Mouse (Mus musculus) embryonic facial prominence, embryonic 14.5 days (tissue): ENCODE measurements around the gene Tas2r119. TPM values are rescaled to one million over a fixed set of nuclear protein-coding genes. Genes with fewer than 3 reads are reported as not detected.
"Not testable (repeated sequence)": the region's sequence is repeated elsewhere in the genome, so short reads cannot be mapped to it uniquely, and the experiment has no call there.

Experiments used
- ATAC-seq: fragments of 200-750 bp; cut with Nextera tagmentation; 2 replicates; pipeline ENCODE4 v1.8.0; 2017; ENCODE audit warnings: low read depth, moderate number of reproducible peaks, moderate TSS enrichment
- DNase-seq: peaks from one replicate; pipeline ENCODE4 v3.0.0-alpha.2; 2015; ENCODE audit warnings: low spot score
- H3K27ac ChIP-seq: fragments of 300-500 bp; sonication (generic); replicated peaks from 2 replicates; pipeline ENCODE4 v1.5.1; 2014; ENCODE audit warnings: low read depth, mild to moderate bottlenecking, low read length, moderate library complexity
- H3K27me3 ChIP-seq: fragments of 300-500 bp; sonication (generic); replicated peaks from 2 replicates; pipeline ENCODE4 v1.6.1; 2014; ENCODE audit warnings: low read length; ENCODE audit not compliant: control insufficient read depth, insufficient read depth
- H3K36me3 ChIP-seq: fragments of 300-500 bp; sonication (generic); 2 replicates; pipeline ENCODE4 v1.6.1; 2014; ENCODE audit warnings: low read length, mixed read lengths; ENCODE audit not compliant: control insufficient read depth, insufficient read depth
- H3K4me1 ChIP-seq: fragments of 300-500 bp; sonication (generic); 2 replicates; pipeline ENCODE4 v1.6.1; 2014; ENCODE audit warnings: antibody characterized with exemption, low read length; ENCODE audit not compliant: control insufficient read depth, insufficient read depth
- H3K4me2 ChIP-seq: fragments of 300-500 bp; sonication (generic); 2 replicates; pipeline ENCODE4 v1.6.1; 2014; ENCODE audit warnings: low read depth, mild to moderate bottlenecking, low read length, moderate library complexity, mixed read lengths
- H3K4me3 ChIP-seq: fragments of 300-500 bp; sonication (generic); 2 replicates; pipeline ENCODE4 v1.5.1; 2014; ENCODE audit warnings: low read depth, mild to moderate bottlenecking, low read length
- H3K9ac ChIP-seq: fragments of 300-500 bp; sonication (generic); 2 replicates; pipeline ENCODE4 v1.6.1; 2014; ENCODE audit warnings: low read depth, mild to moderate bottlenecking, low read length, moderate library complexity, mixed read lengths
- H3K9me3 ChIP-seq: fragments of 300-500 bp; sonication (generic); 2 replicates; pipeline ENCODE4 v1.6.1; 2016; ENCODE audit warnings: low read length; ENCODE audit not compliant: control insufficient read depth
- WGBS: fragments of 180-500 bp; shearing (Covaris S2); extraction: QIAGEN DNeasy Blood & Tissue Kit; methylation state at CpG from one replicate; pipeline ENCODE4 v1.1.7; 2014; 5-methylcytosine and 5-hydroxymethylcytosine counted together
- polyA plus RNA-seq: library from polyadenylated mRNA; unstranded; fragments of >200 nt; fragmentation: Nextera tagmentation; extraction: Ambion mirVana; gene quantifications from 2 replicates; pipeline ENCODE4 v1.2.1, GENCODE M21; 2014

The Tas2r119 gene
- polyA plus RNA-seq, 1 experiment from 2014 or later: not detected

DNA sequence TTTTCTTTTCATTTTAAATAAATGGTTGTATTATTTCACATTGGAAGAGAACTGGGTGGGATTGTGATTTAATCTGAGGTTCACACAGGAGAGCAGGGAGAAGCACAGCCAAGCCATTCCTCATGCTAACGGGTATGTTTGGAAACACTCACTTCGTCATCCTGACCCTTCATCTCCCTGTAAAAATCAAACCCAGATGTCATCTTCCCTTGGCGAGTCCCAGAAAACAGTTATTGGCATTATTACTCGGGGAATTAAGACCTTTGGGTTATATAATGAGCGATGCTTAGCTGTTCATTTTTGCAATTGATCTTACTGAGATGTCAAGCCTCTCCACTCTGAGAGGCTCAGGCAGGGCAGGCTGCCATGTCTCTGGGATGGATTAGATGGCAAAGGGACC lies 21.5 kb downstream of the Tas2r119 start:
- Histone ChIP-seq H3K9ac (no peak overlapping the region), H3K27ac (no peak overlapping the region), H3K27me3 (no peaks in the 10 kb centered on the region), H3K9me3 (no peaks in the 10 kb centered on the region), H3K4me3 (no peak overlapping the region), H3K4me1 (peaks cover 8% of the 10 kb centered on the region; the same call in 1 of the 2 replicates), H3K4me2 (no peak overlapping the region), H3K36me3 (no peaks in the 10 kb centered on the region)
- ATAC-seq (no peak), DNase-seq (peak; percentile 59)
- WGBS: 39% methylated on average over 5 of the region's 5 CpGs

- no peak overlapping the region for H3K27ac ChIP-seq
- H3K4me1 ChIP-seq: peaks cover 4% of the 10 kb centered on the region; the same call in 1 of the 2 replicates
- no peak for DNase-seq
- H3K4me2 ChIP-seq: no peak overlapping the region
- H3K9me3 ChIP-seq: no peaks in the 10 kb centered on the region
- WGBS: 70% methylated on average over 5 of the region's 5 CpGs
- no peaks in the 10 kb centered on the region for H3K36me3 ChIP-seq
- no peak for ATAC-seq
- no peak overlapping the region for H3K9ac ChIP-seq
- H3K27me3 ChIP-seq: no peaks in the 10 kb centered on the region
- H3K4me3 ChIP-seq: no peak overlapping the region
These were observed 26.2 kb downstream of the Tas2r119 start for GRCm38 (mm10) chr15:32203242-32203641.

GRCm38 (mm10) chr15:32204908-32205307 lies 27.8 kb downstream of the Tas2r119 start:
- 84% methylated on average over 10 of the region's 10 CpGs for WGBS
- no peak overlapping the region for H3K4me2 ChIP-seq
- H3K4me3 ChIP-seq: no peak overlapping the region
- ATAC-seq (no peak), DNase-seq (no peak)
- no peak overlapping the region for H3K27ac ChIP-seq
- H3K4me1 ChIP-seq: no peaks in the 10 kb centered on the region
- no peaks in the 10 kb centered on the region for H3K36me3 ChIP-seq
- H3K9ac ChIP-seq: no peak overlapping the region
- no peaks in the 10 kb centered on the region for H3K27me3 ChIP-seq
- no peaks in the 10 kb centered on the region for H3K9me3 ChIP-seq

DNA sequence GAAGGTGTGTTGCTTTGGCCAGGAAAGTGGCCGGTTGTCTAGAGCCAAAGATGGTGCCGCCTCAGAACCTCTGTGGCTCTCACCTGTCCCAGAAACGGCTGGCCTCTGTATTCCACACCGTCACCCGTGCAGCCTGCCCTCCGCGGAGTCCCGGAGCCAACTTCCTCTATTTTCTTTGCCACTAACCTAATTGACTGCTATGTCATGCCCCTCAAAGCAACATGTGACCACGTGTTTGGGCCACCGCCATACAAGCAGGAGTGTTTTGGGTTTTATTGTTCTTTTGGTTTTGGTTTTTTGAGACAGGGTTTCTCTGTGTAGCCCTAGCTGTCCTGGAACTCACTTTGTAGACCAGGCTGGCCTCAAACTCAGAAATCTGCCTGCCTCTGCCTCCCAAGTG lies 37.6 kb downstream of the Tas2r119 start:
- ATAC-seq: not testable (repeated sequence)
- WGBS: 88% methylated on average over 10 of the region's 10 CpGs

DNA sequence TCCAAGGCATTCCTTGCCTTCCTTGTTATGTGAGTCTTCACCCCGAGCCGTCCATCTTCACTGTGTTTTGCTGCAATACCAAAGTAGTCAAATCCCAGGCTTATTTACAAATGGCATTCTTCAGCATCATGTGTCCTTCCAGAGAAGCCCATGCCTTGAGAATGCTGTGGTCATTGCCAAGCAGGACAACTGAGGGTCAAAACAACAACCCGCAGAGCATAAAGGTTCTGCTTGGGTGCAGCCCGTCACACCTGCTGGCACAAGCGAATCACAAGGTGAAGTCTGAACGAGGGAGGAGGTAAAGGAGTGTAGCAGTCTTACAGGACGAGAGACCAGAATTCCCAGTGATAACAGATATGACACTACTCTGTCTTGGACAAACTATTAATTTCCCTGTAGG lies 45.9 kb downstream of the Tas2r119 start:
- Histone ChIP-seq H3K4me1 (no peaks in the 10 kb centered on the region), H3K36me3 (no peaks in the 10 kb centered on the region), H3K4me3 (no peak overlapping the region), H3K9me3 (no peaks in the 10 kb centered on the region), H3K9ac (no peak overlapping the region), H3K27me3 (no peaks in the 10 kb centered on the region), H3K4me2 (no peak overlapping the region), H3K27ac (no peak overlapping the region)
- ATAC-seq (no peak), DNase-seq (no peak)
- 80% methylated on average over 7 of the region's 7 CpGs for WGBS

More for the DNA sequence above, 37.6 kb downstream of the Tas2r119 start:
- not testable (repeated sequence) for H3K4me1 ChIP-seq, H3K9ac ChIP-seq, DNase-seq, H3K9me3 ChIP-seq, H3K27me3 ChIP-seq, H3K27ac ChIP-seq, H3K36me3 ChIP-seq, H3K4me3 ChIP-seq, H3K4me2 ChIP-seq

GRCm38 (mm10) chr15:32225394-32225793 lies 48.3 kb downstream of the Tas2r119 start:
- DNase-seq (no peak), ATAC-seq (no peak)
- WGBS: 84% methylated on average over 3 of the region's 3 CpGs
- no peak overlapping the region for H3K27ac ChIP-seq
- no peaks in the 10 kb centered on the region for H3K36me3 ChIP-seq
- no peaks in the 10 kb centered on the region for H3K4me1 ChIP-seq
- no peaks in the 10 kb centered on the region for H3K9me3 ChIP-seq
- no peak overlapping the region for H3K4me3 ChIP-seq
- no peak overlapping the region for H3K9ac ChIP-seq
- no peak overlapping the region for H3K4me2 ChIP-seq
- H3K27me3 ChIP-seq: no peaks in the 10 kb centered on the region

GRCm38 (mm10) chr15:32226381-32226780 lies 49.3 kb downstream of the Tas2r119 start:
- no peaks in the 10 kb centered on the region for H3K9me3 ChIP-seq
- no peaks in the 10 kb centered on the region for H3K36me3 ChIP-seq
- no peak for DNase-seq
- no peak for ATAC-seq
- WGBS: 81% methylated on average over 6 of the region's 6 CpGs
- no peak overlapping the region for H3K27ac ChIP-seq
- H3K4me3 ChIP-seq: no peak overlapping the region
- H3K27me3 ChIP-seq: no peaks in the 10 kb centered on the region
- no peak overlapping the region for H3K4me2 ChIP-seq
- no peak overlapping the region for H3K9ac ChIP-seq
- no peaks in the 10 kb centered on the region for H3K4me1 ChIP-seq

- Histone ChIP-seq H3K4me2 (no peak overlapping the region), H3K4me1 (no peaks in the 10 kb centered on the region), H3K9me3 (no peaks in the 10 kb centered on the region), H3K36me3 (no peaks in the 10 kb centered on the region), H3K9ac (no peak overlapping the region), H3K27me3 (no peaks in the 10 kb centered on the region), H3K4me3 (no peak overlapping the region), H3K27ac (no peak overlapping the region)
- 87% methylated on average over 7 of the region's 7 CpGs for WGBS
- ATAC-seq: no peak
- DNase-seq: no peak
These were observed 49.9 kb downstream of the Tas2r119 start for GRCm38 (mm10) chr15:32226888-32227395.
